Comparison of ENCODE assay signal across 13 mouse cellular contexts in genomic region chr17:26137106-26137750, GRCm38 (mm10). TPM values are rescaled to one million over a fixed set of nuclear protein-coding genes. Genes with fewer than 3 reads are reported as not detected.
DNase-seq lines count a peak whose midpoint lies in the region; ATAC-seq and TF ChIP-seq lines count a peak whose summit lies in the region.
"Had no signal": no experiment of that assay in that cellular context is flagged by ENCODE, and none has a peak within 500 bp of the region (broad histone marks: within the 10 kb centered on the region; RNA-seq: fewer than 3 reads in every experiment).

No protein-coding gene starts in this region.

- no peak overlapping the region for H3K4me3 ChIP-seq in heart, embryonic 10.5 days
- peak overlapping the region; percentile 95; the same call in 1 of the 2 replicates for H3K4me3 ChIP-seq in kidney, embryonic 15.5 days (replicated peaks)
- H3K4me3 ChIP-seq in ES-Bruce4 (ENCODE audit: low read depth, low read length) = no peak overlapping the region
- 0 out of 4 replicates have a peak overlapping the region, but pooled peaks of 1 of the 2 experiments have one; percentile 62 for H3K4me3 ChIP-seq in liver, embryonic 14.5 days (ENCODE audit: insufficient read depth in 1 of 2, low read depth in 2 of 2, low read length in 2 of 2)

- no peak for TF ChIP-seq EP300 in ES-Bruce4 (IDR thresholded peaks at IDR 0.05; ENCODE audit: insufficient read depth, low read depth, low read length)
- TF ChIP-seq EP300 in liver, embryonic 14.5 days (IDR thresholded peaks at IDR 0.05; ENCODE audit: low read depth) = no peak

- peaks cover 3% of the 10 kb centered on the region; the same call in 1 of the 2 replicates for H3K36me3 ChIP-seq in heart, embryonic 10.5 days
- H3K36me3 ChIP-seq in kidney, embryonic 15.5 days = 0 out of 2 replicates have a peak, but pooled peaks cover under 1% of the 10 kb centered on the region
- no peaks in the 10 kb centered on the region for H3K36me3 ChIP-seq in ES-Bruce4 (ENCODE audit: control insufficient read depth, insufficient read depth, low read length, poor library complexity, severe bottlenecking)
- no peaks in the 10 kb centered on the region for H3K36me3 ChIP-seq in liver, embryonic 14.5 days (replicated peaks; ENCODE audit: control insufficient read depth, insufficient read depth, low read depth)

- DNase-seq in heart, embryonic 10.5 days (ENCODE audit: low spot score) = peak; percentile 73
- no peak for DNase-seq in heart, postnatal 36 days
- no peak for DNase-seq in kidney, adult 8-10 months
- no peak for DNase-seq in liver, embryonic 14.5 days (ENCODE audit: low read depth in 3 of 3, low spot score in 3 of 3)
- DNase-seq in cerebellum, postnatal 4 days (ENCODE audit: low spot score in 2 of 2) = no peak
- DNase-seq in cerebellum, adult 11 months = no peak
- DNase-seq: B cell, adult 2 months; cerebellum, adult 11-12 months; gastrocnemius, postnatal 25 days; kidney, adult 2 months; right cerebral cortex, postnatal 4 days had no signal

- H3K27ac ChIP-seq in heart, embryonic 10.5 days = peak overlapping the region; percentile 95; the same call in 1 of the 2 replicates
- no peak overlapping the region for H3K27ac ChIP-seq in kidney, embryonic 15.5 days
- no peak overlapping the region for H3K27ac ChIP-seq in ES-Bruce4 (ENCODE audit: insufficient read depth, low read length)
- H3K27ac ChIP-seq in liver, embryonic 14.5 days = no peak overlapping the region

- ATAC-seq in kidney, embryonic 15.5 days (replicated peaks; ENCODE audit: low FRiP score) = no peak
- no peak for ATAC-seq in liver, embryonic 14.5 days (ENCODE audit: insufficient read depth)

- TF ChIP-seq CTCF in ES-Bruce4 (IDR thresholded peaks at IDR 0.05; ENCODE audit: low read depth, low read length) = no peak
- no peak for TF ChIP-seq CTCF in liver, embryonic 14.5 days (IDR thresholded peaks at IDR 0.05; ENCODE audit: low read depth)

- 81% methylated on average over 11 of the region's 11 CpGs for WGBS in heart, embryonic 10.5 days
- WGBS in kidney, embryonic 15.5 days = 80% methylated on average over 11 of the region's 11 CpGs
- 67% methylated on average over 11 of the region's 11 CpGs for WGBS in liver, embryonic 14.5 days (ENCODE audit: insufficient replicate concordance)

- H3K27me3 ChIP-seq in heart, embryonic 10.5 days (ENCODE audit: insufficient read depth, poor library complexity, severe bottlenecking) = no peaks in the 10 kb centered on the region
- no peaks in the 10 kb centered on the region for H3K27me3 ChIP-seq in kidney, embryonic 15.5 days
- no peaks in the 10 kb centered on the region for H3K27me3 ChIP-seq in ES-Bruce4 (ENCODE audit: control insufficient read depth, insufficient read depth, low read length, poor library complexity, severe bottlenecking)
- H3K27me3 ChIP-seq in liver, embryonic 14.5 days (ENCODE audit: control insufficient read depth, insufficient read depth, low read length) = no peaks in the 10 kb centered on the region

- H3K4me2 ChIP-seq in kidney, embryonic 15.5 days = no peak overlapping the region
- H3K4me2 ChIP-seq in liver, embryonic 14.5 days (ENCODE audit: low read depth) = peak overlapping the region; percentile 79

- H3K9me3 ChIP-seq in heart, embryonic 10.5 days = no peaks in the 10 kb centered on the region
- H3K9me3 ChIP-seq in kidney, embryonic 15.5 days (replicated peaks) = no peaks in the 10 kb centered on the region
- no peaks in the 10 kb centered on the region for H3K9me3 ChIP-seq in ES-Bruce4 (replicated peaks; ENCODE audit: control insufficient read depth, insufficient read depth, low read length, poor library complexity, severe bottlenecking)
- no peaks in the 10 kb centered on the region for H3K9me3 ChIP-seq in liver, embryonic 14.5 days (ENCODE audit: control insufficient read depth, low read length)

- no peak overlapping the region for H3K9ac ChIP-seq in kidney, embryonic 15.5 days
- peak overlapping the region; percentile 31; the same call in 1 of the 2 replicates for H3K9ac ChIP-seq in ES-Bruce4 (ENCODE audit: low read depth, poor library complexity, severe bottlenecking)
- H3K9ac ChIP-seq in liver, embryonic 14.5 days (replicated peaks) = no peak overlapping the region; the same call in 1 of the 2 replicates

- peaks cover 27% of the 10 kb centered on the region for H3K4me1 ChIP-seq in heart, embryonic 10.5 days
- peaks cover 28% of the 10 kb centered on the region for H3K4me1 ChIP-seq in kidney, embryonic 15.5 days
- H3K4me1 ChIP-seq in ES-Bruce4 (ENCODE audit: control insufficient read depth, insufficient read depth, low read length) = no peaks in the 10 kb centered on the region
- H3K4me1 ChIP-seq in liver, embryonic 14.5 days (replicated peaks; ENCODE audit: control insufficient read depth in 2 of 2, insufficient read depth in 2 of 2, low read length in 1 of 2) = peaks cover 12 to 13% of the 10 kb centered on the region in 2 experiments

- intact Hi-C loops in heart, postnatal 36 days (cut with DNase I) = loop anchor here (5.0 kb wide), 1 partner anchor 105 kb away; the partner anchor contains the start of gene Fam234a

- TF ChIP-seq POLR2A in ES-Bruce4 (IDR thresholded peaks at IDR 0.05; ENCODE audit: insufficient read depth, low read length) = no peak

RNA-seq across cellular contexts. Expression of gene Axin1, which starts 1.3 kb away (rescaled TPM):
- 5.5 and 7.0 TPM in 2 replicates for polyA plus RNA-seq in heart, embryonic 10.5 days (2016; fragmentation: Nextera tagmentation; extraction: Ambion mirVana)
- 10 to 100 TPM; 15.9 to 17.3 TPM for total RNA-seq in heart, postnatal 36 days (2021)
- 8.0 and 9.4 TPM in 2 replicates for polyA plus RNA-seq in kidney, embryonic 15.5 days (2015; fragmentation: Nextera tagmentation; extraction: Ambion mirVana)
- 40.5 and 41.0 TPM in 2 replicates for polyA plus RNA-seq in ES-Bruce4 (2011; ENCODE audit: insufficient read depth, insufficient read length, low read depth, missing spikeins)
- polyA plus RNA-seq in liver, embryonic 14.5 days (2012; rRNA removed) = 6.5 and 8.7 TPM in 2 replicates
- 3.8 and 6.0 TPM in 2 replicates for polyA plus RNA-seq in liver, embryonic 14.5 days (2014; fragmentation: Nextera tagmentation; extraction: Ambion mirVana)

RNA-seq across cellular contexts. Expression of gene Mrpl28, which starts 13.9 kb away (rescaled TPM):
- polyA plus RNA-seq in heart, embryonic 10.5 days (2016; fragmentation: Nextera tagmentation; extraction: Ambion mirVana) = 273 and 284 TPM in 2 replicates
- 100 to 1,000 TPM; 134 to 148 TPM for total RNA-seq in heart, postnatal 36 days (2021)
- 207 and 218 TPM in 2 replicates for polyA plus RNA-seq in kidney, embryonic 15.5 days (2015; fragmentation: Nextera tagmentation; extraction: Ambion mirVana)
- 97.6 and 105 TPM in 2 replicates for polyA plus RNA-seq in ES-Bruce4 (2011; ENCODE audit: insufficient read depth, insufficient read length, low read depth, missing spikeins)
- 47.8 and 58.0 TPM in 2 replicates for polyA plus RNA-seq in liver, embryonic 14.5 days (2012; rRNA removed)
- 121 and 129 TPM in 2 replicates for polyA plus RNA-seq in liver, embryonic 14.5 days (2014; fragmentation: Nextera tagmentation; extraction: Ambion mirVana)

RNA-seq across cellular contexts. Expression of gene Tmem8, which starts 24.1 kb away (rescaled TPM):
- 0.71 and 1.2 TPM in 2 replicates for polyA plus RNA-seq in heart, embryonic 10.5 days (2016; fragmentation: Nextera tagmentation; extraction: Ambion mirVana)
- total RNA-seq in heart, postnatal 36 days (2021) = 1 to 10 TPM; 3.6 to 4.1 TPM
- polyA plus RNA-seq in kidney, embryonic 15.5 days (2015; fragmentation: Nextera tagmentation; extraction: Ambion mirVana) = 3.8 and 5.1 TPM in 2 replicates
- 15.6 and 16.5 TPM in 2 replicates for polyA plus RNA-seq in ES-Bruce4 (2011; ENCODE audit: insufficient read depth, insufficient read length, low read depth, missing spikeins)
- 2.8 and 3.6 TPM in 2 replicates for polyA plus RNA-seq in liver, embryonic 14.5 days (2012; rRNA removed)
- polyA plus RNA-seq in liver, embryonic 14.5 days (2014; fragmentation: Nextera tagmentation; extraction: Ambion mirVana) = 0.88 and 1.1 TPM in 2 replicates

RNA-seq across cellular contexts. Expression of gene Nme4, which starts 41.8 kb away (rescaled TPM):
- 115 and 137 TPM in 2 replicates for polyA plus RNA-seq in heart, embryonic 10.5 days (2016; fragmentation: Nextera tagmentation; extraction: Ambion mirVana)
- total RNA-seq in heart, postnatal 36 days (2021) = 1 to 10 TPM; 2.8 to 3.5 TPM
- 101 and 103 TPM in 2 replicates for polyA plus RNA-seq in kidney, embryonic 15.5 days (2015; fragmentation: Nextera tagmentation; extraction: Ambion mirVana)
- polyA plus RNA-seq in ES-Bruce4 (2011; ENCODE audit: insufficient read depth, insufficient read length, low read depth, missing spikeins) = 110 and 115 TPM in 2 replicates
- 46.2 and 52.2 TPM in 2 replicates for polyA plus RNA-seq in liver, embryonic 14.5 days (2012; rRNA removed)
- polyA plus RNA-seq in liver, embryonic 14.5 days (2014; fragmentation: Nextera tagmentation; extraction: Ambion mirVana) = 45.1 and 46.7 TPM in 2 replicates

RNA-seq across cellular contexts. Expression of gene Decr2, which starts 47.1 kb away (rescaled TPM):
- 32.8 and 39.6 TPM in 2 replicates for polyA plus RNA-seq in heart, embryonic 10.5 days (2016; fragmentation: Nextera tagmentation; extraction: Ambion mirVana)
- total RNA-seq in heart, postnatal 36 days (2021) = 10 to 100 TPM; 10.2 to 11.2 TPM
- 42.9 and 45.7 TPM in 2 replicates for polyA plus RNA-seq in kidney, embryonic 15.5 days (2015; fragmentation: Nextera tagmentation; extraction: Ambion mirVana)
- 24.3 and 26.4 TPM in 2 replicates for polyA plus RNA-seq in ES-Bruce4 (2011; ENCODE audit: insufficient read depth, insufficient read length, low read depth, missing spikeins)
- polyA plus RNA-seq in liver, embryonic 14.5 days (2012; rRNA removed) = 6.2 and 6.8 TPM in 2 replicates
- polyA plus RNA-seq in liver, embryonic 14.5 days (2014; fragmentation: Nextera tagmentation; extraction: Ambion mirVana) = 5.5 and 6.5 TPM in 2 replicates
